Mouse (Mus musculus): ENCODE measurements around the gene Cep295. TPM values are rescaled to one million over a fixed set of nuclear protein-coding genes. Genes with fewer than 3 reads are reported as not detected.
"Not testable (repeated sequence)": the region's sequence is repeated elsewhere in the genome, so short reads cannot be mapped to it uniquely, and the experiment has no call there.

Gene Cep295
- total RNA-seq, 2 experiments from 2014 or later: 23.1 to 24.6 TPM

DNA sequence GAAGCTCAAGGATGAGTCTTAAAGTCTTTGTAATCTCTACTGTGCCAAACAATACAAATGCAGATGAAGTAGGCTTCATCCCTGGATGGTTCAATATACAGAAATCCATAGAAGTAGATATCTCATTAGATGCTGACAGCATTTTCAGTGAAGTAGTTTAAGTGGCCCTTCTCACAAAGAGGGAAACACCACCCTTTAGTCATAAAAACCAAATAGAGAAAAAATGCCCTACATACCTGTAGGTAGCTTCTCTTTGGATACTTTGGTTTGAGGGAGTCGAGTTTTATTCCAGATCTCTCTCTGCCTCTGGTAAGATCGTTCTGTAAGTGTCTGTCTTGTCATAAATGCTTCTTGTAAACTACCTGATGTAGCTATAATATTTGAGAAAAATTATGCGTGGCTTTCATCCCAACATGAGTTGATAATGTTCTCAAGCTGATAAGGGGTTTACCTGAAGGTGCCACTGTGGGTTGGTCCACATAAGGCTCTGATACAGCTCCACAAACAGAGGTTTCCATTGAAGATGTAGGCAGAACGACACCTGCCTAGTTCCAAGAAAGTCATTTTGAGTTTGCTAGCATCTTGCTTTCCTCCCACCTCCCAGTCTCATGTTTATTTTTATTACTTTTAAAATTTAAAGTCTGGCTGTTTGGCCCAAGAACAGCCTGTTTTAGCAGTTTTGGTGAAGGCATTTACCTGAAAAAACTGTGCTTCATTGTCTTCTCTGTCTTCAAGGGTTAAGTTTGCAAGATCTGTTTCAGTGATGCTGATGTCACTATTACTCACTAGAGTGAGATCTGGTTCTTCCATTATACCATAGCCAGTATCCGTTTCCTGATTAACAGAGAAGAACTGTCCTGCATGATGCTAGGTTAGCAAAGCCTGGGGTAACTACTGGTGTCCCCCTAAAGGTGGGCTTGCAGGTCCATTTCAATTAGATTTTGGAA is 40.1 kb downstream of the Cep295 start:
- Histone ChIP-seq H3K4me3 (no peak overlapping the region), H3K27ac (no peak overlapping the region)
- DNase-seq (ENCODE audit: low spot score in 2 of 2): no peak
- no peak for TF ChIP-seq CTCF (conservative IDR thresholded peaks at IDR 0.05)

DNA sequence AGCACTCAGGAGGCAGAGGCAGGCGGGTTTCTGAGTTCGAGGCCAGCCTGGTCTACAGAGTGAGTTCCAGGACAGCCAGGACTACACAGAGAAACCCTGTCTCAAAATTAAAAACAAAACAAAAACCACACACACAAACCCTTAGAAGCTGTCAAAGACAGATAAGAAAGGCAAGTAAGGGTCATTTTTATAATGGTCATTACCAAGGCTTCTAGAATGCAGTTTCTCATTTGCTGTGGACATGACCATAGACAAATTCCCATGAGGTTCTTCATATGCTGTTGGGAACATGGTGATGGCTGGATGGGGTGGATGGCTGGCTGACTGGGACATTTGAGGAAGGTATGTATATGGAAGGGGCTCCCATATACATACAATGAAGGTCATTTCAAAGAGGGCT is 41.3 kb downstream of the Cep295 start:
- H3K27ac ChIP-seq; DNase-seq (ENCODE audit: low spot score in 2 of 2); H3K4me3 ChIP-seq: not testable (repeated sequence)

DNA sequence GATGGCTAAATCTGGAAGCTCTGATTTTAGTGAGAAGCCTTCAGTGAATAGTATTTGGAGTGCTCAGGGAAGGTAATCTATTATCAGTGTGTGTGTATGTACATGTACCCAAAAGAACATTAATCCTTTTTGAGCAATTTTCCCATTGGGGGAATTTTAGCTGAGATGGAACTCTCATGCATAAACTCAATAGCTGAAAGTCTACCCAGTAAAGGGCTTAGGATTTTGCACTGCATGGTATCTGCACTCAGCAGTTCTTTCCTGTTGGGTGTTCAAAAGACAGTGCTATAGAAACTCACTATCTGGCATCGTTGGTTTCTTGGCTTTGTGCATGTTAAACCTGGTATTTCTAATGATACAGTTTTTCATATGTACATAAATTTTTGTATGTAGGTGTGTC is 43.0 kb downstream of the Cep295 start:
- TF ChIP-seq CTCF (conservative IDR thresholded peaks at IDR 0.05): no peak
- no peak overlapping the region for H3K27ac ChIP-seq
- no peak overlapping the region for H3K4me3 ChIP-seq
- DNase-seq (ENCODE audit: low spot score in 2 of 2): no peak

DNA sequence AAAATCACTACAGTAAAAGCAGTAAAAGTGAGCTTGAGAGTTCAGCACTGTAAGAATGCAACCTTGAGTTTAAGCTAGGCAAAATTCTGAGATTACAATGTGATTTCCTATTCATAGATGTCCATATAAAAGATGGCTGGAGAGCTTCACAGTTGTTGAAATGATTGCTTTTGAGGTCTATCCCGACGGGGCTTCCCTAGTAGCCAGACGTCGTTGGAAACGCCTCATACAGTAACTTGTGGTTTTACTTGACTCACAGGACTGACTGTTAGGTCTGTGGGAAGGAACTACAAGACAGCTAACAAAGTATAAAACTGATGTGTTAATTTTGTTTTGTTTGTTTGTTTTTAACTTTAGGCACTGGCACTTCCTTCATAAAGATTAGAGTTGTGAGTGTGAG is 44.0 kb downstream of the Cep295 start:
- TF ChIP-seq CTCF (conservative IDR thresholded peaks at IDR 0.05): no peak
- Histone ChIP-seq H3K27ac (no peak overlapping the region), H3K4me3 (no peak overlapping the region)
- DNase-seq (ENCODE audit: low spot score in 2 of 2): no peak

DNA sequence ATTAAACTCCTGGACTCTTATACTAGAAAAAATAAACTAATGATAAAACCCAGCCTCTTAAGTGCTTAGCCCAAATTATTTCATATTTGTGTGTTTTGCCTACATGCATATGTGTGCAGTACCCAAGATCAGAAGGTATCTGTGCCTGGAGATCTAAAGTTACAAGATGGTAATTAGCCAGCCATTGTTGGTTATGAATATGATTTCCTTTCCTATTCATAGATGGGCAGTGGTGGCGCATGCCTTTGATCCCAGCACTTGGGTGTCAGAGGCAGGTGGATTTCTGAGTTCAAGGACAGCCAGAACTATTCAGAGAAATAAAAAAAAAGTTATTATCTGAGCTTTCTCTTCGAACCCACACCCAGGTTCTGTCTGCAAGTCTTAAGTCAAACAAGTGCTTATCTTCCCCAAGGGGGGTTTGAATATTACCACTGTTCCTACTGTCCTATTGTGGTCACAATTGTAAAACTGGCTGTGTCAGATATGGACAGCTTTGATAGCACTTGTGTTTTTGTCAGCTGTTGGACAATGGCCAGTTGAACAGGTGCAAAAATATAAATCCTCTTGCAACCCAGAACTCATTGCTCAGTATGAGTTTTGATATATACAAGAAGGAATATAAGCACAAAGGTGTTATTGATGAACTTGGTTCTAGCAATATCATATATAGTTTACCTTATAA is 45.4 kb downstream of the Cep295 start:
- no peak overlapping the region for H3K4me3 ChIP-seq
- no peak for DNase-seq (ENCODE audit: low spot score in 2 of 2)
- no peak for TF ChIP-seq CTCF (conservative IDR thresholded peaks at IDR 0.05)
- H3K27ac ChIP-seq: no peak overlapping the region

DNA sequence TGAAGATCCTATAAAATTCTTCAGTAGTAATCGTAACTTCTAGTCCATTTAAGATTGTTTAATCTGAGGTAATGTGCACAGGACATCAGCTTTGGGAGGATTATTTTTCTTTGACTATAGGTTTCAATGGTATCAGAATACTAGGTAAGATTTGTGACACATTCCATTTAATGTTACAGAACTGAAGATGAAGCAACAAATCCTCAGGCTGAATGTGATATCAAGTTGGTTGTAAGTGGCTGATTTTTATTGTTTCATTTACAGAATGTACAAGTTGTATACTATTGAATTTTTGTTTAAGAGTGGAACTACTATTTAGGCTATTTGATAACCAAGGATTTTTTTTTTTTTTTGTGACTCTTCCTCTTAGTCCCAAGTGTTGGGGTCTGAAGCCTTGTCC is 47.4 kb downstream of the Cep295 start:
- TF ChIP-seq CTCF (conservative IDR thresholded peaks at IDR 0.05): no peak
- no peak overlapping the region for H3K27ac ChIP-seq

DNA sequence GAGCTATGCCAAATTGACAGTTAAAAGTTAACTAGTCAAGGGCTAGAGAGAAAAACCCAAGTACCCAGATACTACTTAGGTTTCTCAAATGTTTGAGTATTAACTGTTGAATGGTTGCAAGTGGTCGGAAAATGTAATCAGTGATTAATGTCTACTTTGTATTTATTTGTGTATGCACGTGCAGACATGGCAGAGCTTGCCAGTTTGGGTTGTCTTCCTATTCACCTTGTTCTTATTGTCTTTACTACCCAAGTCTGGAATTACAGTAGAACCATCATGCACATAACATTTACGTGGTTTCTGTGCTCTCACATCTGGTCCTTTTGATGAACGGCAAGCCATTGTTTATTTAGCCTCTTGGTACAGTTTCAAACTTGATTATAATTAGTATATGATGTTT is 48.2 kb downstream of the Cep295 start:
- H3K4me3 ChIP-seq: no peak overlapping the region
- no peak for DNase-seq (ENCODE audit: low spot score in 2 of 2)
- TF ChIP-seq CTCF (conservative IDR thresholded peaks at IDR 0.05): no peak
- no peak overlapping the region for H3K27ac ChIP-seq

More for the DNA sequence above, 47.4 kb downstream of the Cep295 start:
- no peak for DNase-seq (ENCODE audit: low spot score in 2 of 2)
- H3K4me3 ChIP-seq: no peak overlapping the region

DNA sequence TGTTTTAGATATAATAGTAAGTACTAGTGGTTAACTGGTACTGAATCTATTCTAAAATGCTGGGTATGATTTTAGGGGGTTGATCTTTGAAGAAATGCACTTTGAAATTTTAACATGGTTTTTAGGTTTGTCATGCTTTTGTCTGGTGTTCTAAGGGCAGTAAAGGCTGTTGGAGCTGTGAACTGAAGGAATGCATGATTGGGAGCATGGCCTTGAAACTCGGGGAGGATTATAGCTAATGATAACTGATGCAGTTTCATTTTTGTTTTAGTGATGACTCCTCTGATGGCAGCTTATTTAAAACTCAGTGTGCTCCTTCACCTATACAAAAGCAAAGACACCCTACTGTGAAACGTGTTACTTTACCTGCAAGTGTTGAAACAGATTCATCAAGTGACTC is 49.3 kb downstream of the Cep295 start:
- H3K4me3 ChIP-seq: no peak overlapping the region
- TF ChIP-seq CTCF (conservative IDR thresholded peaks at IDR 0.05): no peak

DNA sequence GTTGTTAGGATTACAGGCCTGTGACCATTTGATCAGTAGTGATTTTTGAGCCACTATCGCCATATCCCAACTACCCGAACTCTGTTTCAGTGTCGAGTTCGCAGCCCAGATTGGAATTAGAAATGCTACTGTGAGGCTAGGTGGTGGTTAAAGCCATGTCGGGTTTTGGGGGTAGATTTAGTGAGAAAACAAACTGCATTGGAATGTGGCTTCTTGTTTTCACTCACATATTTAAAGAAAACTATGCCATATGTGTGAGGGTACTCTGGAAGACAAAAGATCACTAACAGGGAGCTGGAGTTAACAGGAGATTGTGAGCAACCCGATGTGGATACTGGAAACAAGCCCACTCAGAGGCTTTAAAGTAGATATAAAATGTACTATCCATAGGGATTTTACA is 50.3 kb downstream of the Cep295 start:
- Histone ChIP-seq H3K27ac (no peak overlapping the region), H3K4me3 (peak overlapping the region; percentile 100)
- no peak for TF ChIP-seq CTCF (conservative IDR thresholded peaks at IDR 0.05)
- DNase-seq (ENCODE audit: low spot score in 2 of 2): no peak

More for the DNA sequence above, 49.3 kb downstream of the Cep295 start:
- DNase-seq (ENCODE audit: low spot score in 2 of 2): no peak
- H3K27ac ChIP-seq: no peak overlapping the region

DNA sequence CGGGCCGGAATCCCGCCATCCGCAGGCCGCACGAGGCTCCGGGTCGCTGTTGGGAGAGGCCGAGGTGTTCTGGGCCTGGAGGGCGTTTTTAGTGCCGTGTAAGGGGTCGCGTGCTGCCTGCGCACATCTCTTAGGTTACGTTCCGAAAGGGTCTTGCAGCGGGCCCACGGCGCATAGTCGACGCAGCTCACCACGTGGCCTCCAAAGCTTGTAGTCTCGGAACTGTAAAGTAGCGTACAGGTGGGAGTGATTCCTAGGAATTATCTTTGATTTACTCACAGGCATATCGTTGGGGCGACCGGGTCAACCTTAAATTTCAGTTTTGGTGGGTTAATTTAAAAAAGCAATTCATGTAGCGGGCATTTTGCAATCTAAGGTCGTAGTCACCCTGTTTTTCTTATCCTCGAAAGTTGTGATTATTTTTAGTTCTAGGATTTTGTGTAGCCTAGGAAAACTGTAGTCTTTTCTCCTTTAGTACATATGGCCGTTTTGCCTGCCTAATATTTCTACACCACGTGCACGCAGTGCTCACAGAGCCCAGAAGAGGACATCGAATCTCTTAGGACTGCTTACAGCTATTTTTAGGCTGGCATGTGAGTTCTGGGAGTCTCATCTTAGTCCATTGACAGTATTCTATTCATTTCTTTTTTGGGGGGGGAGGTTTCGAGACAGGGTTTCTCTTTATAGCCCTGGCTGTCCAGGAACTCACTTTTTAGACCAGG is 51.0 kb downstream of the Cep295 start, which contains the start of gene 4931406C07Rik:
Gene 4931406C07Rik, minus strand, starts transcription at position 51 of the 722 bp plus-strand sequence.
- TF ChIP-seq CTCF (conservative IDR thresholded peaks at IDR 0.05): no peak
- H3K27ac ChIP-seq: peak within 1 kb of the TSS; percentile 90
- H3K4me3 ChIP-seq: peak within 1 kb of the TSS; percentile 100
- peak in 1 of 2 experiments; percentile 26 for DNase-seq (ENCODE audit: low spot score in 2 of 2)

DNA sequence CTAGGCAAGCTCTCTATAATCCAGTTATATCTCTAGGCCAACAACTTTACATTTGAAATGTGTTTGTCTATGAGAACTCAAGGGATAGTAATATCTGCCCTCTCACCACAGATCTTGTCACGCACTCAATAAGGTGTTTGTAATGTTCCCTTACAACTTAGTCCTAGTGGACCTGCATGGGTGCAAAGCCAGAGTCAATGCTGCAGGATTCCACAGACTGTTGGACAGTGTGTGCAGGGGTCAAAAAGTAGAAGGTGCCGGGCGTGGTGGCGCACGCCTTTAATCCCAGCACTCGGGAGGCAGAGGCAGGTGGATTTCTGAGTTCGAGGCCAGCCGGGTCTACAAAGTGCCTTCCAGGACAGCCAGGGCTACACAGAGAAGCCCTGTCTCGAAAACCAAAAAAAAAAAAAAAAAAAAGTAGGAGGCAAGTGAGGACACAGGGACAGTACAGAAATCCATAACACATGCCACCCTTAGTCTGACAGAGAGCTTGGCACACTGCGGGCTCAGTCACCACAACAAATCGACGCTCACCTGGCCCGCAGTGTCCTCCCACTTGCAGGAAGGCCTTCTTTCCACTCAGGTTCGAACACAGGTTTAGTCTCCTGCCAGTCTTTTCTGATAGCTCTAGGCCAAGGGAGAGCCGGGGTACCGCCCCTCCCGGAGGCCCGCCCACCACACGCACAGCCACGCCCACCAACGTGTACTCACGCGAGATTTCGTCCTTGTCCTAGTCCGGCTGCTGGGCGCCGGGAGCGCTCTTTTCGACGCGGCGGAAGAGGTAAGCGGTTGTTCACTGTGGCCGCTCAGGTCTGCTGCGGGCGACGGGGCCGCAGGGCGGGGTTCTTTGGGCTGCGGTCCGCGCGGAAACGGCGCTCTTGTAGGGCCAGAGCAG is 51.8 kb downstream of the Cep295 start, which contains the start of gene Taf1d:
Gene Taf1d, plus strand, starts transcription at position 712 of the 895 bp plus-strand sequence.
- TF ChIP-seq CTCF (conservative IDR thresholded peaks at IDR 0.05): no peak; the same call in 1 of the 2 replicates
- peak within 1 kb of the TSS; percentile 100 for H3K4me3 ChIP-seq
- DNase-seq (ENCODE audit: low spot score in 2 of 2): peak; percentile 95 to 97
- H3K27ac ChIP-seq: peak within 1 kb of the TSS; percentile 90

DNA sequence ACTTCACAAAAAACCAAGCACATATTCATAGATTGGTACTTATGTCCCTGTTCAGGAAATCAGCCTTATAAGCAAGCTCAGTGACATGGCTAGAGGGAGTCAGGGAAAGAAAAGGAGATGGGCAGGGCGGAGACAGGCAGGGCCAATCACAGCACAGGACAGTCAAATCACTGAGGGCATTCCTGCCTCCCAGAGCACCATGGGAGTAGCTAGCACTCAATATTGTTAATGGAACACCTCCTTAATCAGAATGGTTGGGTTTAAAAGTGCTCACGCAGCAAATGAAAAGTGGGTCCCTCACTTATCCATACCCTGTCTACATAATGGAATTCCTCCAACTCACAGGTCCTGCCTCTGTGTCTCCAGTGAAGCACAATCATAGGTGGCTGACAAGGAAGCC is 54.7 kb downstream of the Cep295 start:
- TF ChIP-seq CTCF (conservative IDR thresholded peaks at IDR 0.05): no peak
- no peak for DNase-seq (ENCODE audit: low spot score in 2 of 2)
- Histone ChIP-seq H3K27ac (no peak overlapping the region), H3K4me3 (no peak overlapping the region)

Data from layer of hippocampus, adult 2 months (tissue).